Mouse (Mus musculus): ENCODE measurements around the gene Esrrg. TPM values are rescaled to one million over a fixed set of nuclear protein-coding genes. Genes with fewer than 3 reads are reported as not detected.

Esrrg gene
- polyA plus RNA-seq, 1 experiment from 2014 or later: 20.0 TPM

DNA sequence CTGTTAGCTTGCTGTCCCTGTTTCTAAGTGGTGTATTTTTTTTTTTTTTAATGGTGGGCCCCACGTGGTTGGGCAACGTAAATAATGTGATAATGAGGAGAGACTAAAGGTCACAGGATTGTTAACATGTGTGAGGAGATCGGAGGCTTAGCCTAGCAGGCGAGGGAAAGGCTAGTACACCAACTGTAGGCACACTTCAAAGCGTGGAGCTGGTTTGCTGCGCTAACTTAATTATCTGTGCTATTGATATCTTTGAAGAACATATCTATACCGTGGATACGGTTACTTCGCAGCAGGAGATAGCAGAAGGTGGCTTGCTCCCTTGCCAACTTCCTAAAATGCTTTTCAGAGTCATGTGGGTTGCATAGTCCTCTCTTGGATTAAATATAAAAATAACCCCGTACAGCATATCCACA lies 66.2 kb downstream of the Esrrg start:
- Histone ChIP-seq H3K4me3 (no peak overlapping the region), H3K4me1 (replicated peaks) (peaks cover 16% of the 10 kb centered on the region), H3K4me2 (0 out of 2 replicates have a peak overlapping the region, but pooled peaks have one; percentile 4), H3K27ac (peak overlapping the region; percentile 60), H3K9ac (no peak overlapping the region), H3K9me3 (replicated peaks) (no peaks in the 10 kb centered on the region), H3K36me3 (no peaks in the 10 kb centered on the region), H3K27me3 (no peaks in the 10 kb centered on the region)
- ATAC-seq (replicated peaks; ENCODE audit: insufficient number of reproducible peaks, insufficient read depth, low FRiP score, low read depth): no peak; the same call in 1 of the 2 replicates
- WGBS: 23% methylated on average over 10 of the region's 10 CpGs

DNA sequence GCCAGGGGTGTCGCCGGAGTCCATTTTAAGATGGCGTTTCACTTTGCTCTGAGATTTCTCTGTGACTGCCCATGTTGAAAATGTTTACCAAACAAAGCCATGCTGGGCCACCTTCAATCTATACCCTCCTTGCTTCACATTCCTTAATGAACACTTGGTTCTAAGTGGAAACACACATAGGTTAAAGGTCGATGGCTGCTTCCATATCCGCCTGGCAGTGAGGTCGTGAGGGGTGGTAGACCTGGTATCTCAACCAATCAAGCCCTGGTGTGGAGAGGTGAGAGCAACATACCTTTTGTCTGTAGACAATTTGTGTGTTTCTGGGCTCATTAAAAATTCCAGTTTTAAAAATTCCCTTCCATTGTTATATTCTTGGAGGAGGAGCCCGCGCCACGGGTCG lies 68.0 kb downstream of the Esrrg start:
- H3K9me3 ChIP-seq (replicated peaks): no peaks in the 10 kb centered on the region
- no peak overlapping the region for H3K27ac ChIP-seq
- no peaks in the 10 kb centered on the region for H3K36me3 ChIP-seq
- no peaks in the 10 kb centered on the region for H3K27me3 ChIP-seq
- H3K9ac ChIP-seq: no peak overlapping the region
- ATAC-seq (replicated peaks; ENCODE audit: insufficient number of reproducible peaks, insufficient read depth, low FRiP score, low read depth): no peak
- no peak overlapping the region for H3K4me2 ChIP-seq
- H3K4me3 ChIP-seq: no peak overlapping the region
- peaks cover 16% of the 10 kb centered on the region for H3K4me1 ChIP-seq (replicated peaks)
- 82% methylated on average over 10 of the region's 10 CpGs for WGBS

DNA sequence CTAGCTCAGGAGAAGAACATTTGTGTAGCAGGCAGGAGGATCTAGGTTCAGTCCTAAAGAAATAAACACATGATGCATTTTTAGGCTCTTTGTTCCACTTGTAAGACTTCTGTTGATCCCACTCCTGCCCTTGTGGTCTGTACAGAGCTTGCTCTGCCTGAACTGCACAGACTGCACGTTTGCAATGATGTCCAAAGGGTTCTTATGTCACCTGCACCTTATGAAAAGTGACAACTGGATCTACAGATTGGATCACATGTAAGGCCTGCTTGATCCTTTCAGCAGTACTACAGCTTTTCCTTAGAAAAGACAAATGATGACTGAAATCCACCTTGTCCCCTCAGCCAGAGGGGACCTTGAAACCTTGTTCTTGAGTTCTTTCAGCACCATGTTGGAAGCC lies 70.7 kb downstream of the Esrrg start:
- Histone ChIP-seq H3K27me3 (no peaks in the 10 kb centered on the region), H3K9ac (no peak overlapping the region), H3K4me1 (replicated peaks) (peaks cover 11% of the 10 kb centered on the region), H3K27ac (no peak overlapping the region), H3K36me3 (no peaks in the 10 kb centered on the region), H3K4me2 (no peak overlapping the region), H3K9me3 (replicated peaks) (no peaks in the 10 kb centered on the region), H3K4me3 (no peak overlapping the region)
- no peak for ATAC-seq (replicated peaks; ENCODE audit: insufficient number of reproducible peaks, insufficient read depth, low FRiP score, low read depth)
- 67% methylated on average over 1 of the region's 1 CpGs for WGBS

DNA sequence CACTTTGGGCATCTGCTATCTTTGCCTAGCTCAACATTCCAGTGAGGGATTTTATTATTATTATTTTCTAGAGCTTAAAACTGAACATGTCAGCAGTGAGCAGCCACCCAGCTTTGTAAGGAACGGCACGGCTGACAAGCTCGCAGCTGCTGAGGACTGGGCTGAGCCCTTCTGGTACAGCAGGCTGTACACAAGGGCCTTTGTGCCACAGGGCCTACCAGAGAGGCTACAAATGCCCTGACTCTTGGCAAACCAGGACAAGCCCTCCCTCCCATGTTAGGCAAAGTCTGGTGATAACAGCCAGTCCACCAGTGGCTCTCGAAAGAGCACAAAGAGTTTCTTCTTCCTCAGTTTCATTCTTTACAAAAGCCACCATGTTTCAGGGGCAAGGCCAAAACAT lies 75.9 kb downstream of the Esrrg start:
- 68% methylated on average over 4 of the region's 4 CpGs for WGBS
- Histone ChIP-seq H3K27me3 (no peaks in the 10 kb centered on the region), H3K36me3 (no peaks in the 10 kb centered on the region), H3K9me3 (replicated peaks) (no peaks in the 10 kb centered on the region), H3K4me2 (no peak overlapping the region), H3K4me1 (replicated peaks) (no peaks in the 10 kb centered on the region), H3K4me3 (no peak overlapping the region), H3K9ac (no peak overlapping the region), H3K27ac (no peak overlapping the region)
- ATAC-seq (replicated peaks; ENCODE audit: insufficient number of reproducible peaks, insufficient read depth, low FRiP score, low read depth): no peak

DNA sequence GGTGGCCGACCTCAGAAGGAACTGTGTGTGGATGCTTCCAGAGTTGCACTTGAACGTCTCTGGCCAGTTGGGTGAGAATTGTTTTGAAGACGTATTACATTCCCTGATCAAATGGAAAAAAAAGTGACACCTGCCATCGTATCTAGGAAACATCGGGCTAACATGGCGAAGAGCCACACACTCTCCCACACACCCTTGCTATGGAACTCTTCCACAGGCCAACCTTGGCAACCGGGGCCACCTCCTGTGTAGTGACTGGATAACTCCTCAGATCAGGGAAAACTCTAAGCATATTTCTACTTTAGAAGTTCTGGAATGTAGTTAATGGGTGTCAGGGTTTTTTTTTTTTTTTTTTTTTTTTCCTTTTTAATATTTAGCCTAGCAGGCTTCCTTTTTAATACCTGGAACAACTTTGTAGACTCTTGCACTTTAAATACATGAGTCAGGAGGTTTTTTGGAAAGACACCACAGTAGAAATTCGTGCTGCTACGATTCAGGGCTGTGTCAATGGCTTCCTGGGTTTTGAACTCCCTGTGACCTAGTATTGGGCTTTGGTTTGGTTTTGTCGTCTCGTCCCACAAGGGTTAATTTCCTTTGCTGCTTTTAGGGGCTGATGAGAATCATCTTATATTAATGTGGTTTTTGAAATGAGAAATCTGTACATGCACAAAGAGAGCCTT lies 83.4 kb downstream of the Esrrg start:
- H3K4me2 ChIP-seq: no peak overlapping the region
- peaks cover 8% of the 10 kb centered on the region; the same call in 1 of the 2 replicates for H3K4me1 ChIP-seq (replicated peaks)
- ATAC-seq (replicated peaks; ENCODE audit: insufficient number of reproducible peaks, insufficient read depth, low FRiP score, low read depth): no peak
- no peak overlapping the region for H3K27ac ChIP-seq
- no peaks in the 10 kb centered on the region for H3K9me3 ChIP-seq (replicated peaks)
- H3K4me3 ChIP-seq: no peak overlapping the region
- no peaks in the 10 kb centered on the region for H3K27me3 ChIP-seq
- no peak overlapping the region for H3K9ac ChIP-seq
- H3K36me3 ChIP-seq: no peaks in the 10 kb centered on the region
- WGBS: 82% methylated on average over 11 of the region's 11 CpGs

DNA sequence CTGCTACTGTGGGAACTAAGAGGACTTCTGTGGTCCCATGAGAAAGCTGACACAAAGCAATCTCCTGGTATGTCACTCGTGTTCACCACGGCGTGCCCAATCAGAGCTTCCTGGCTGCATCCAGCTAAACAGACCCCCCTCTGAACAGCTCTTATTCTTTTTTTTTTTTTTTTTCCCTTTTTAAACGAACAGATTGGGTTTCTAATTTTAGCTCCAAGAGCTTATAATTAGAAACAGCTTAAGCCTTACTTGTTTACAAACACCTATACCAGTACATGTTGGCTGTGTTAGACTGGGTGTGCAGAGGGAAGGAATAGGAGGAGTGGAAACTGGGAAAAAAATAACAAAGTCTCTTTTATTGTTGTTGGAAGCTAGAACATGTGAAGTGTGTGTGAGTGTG lies 86.3 kb downstream of the Esrrg start:
- H3K9me3 ChIP-seq (replicated peaks): no peaks in the 10 kb centered on the region
- 53% methylated on average over 4 of the region's 4 CpGs for WGBS
- no peak overlapping the region for H3K9ac ChIP-seq
- H3K4me2 ChIP-seq: no peak overlapping the region
- ATAC-seq (replicated peaks; ENCODE audit: insufficient number of reproducible peaks, insufficient read depth, low FRiP score, low read depth): no peak
- H3K27me3 ChIP-seq: no peaks in the 10 kb centered on the region
- no peak overlapping the region for H3K27ac ChIP-seq
- no peaks in the 10 kb centered on the region for H3K36me3 ChIP-seq
- H3K4me1 ChIP-seq (replicated peaks): peaks cover 8% of the 10 kb centered on the region; the same call in 1 of the 2 replicates
- no peak overlapping the region for H3K4me3 ChIP-seq

DNA sequence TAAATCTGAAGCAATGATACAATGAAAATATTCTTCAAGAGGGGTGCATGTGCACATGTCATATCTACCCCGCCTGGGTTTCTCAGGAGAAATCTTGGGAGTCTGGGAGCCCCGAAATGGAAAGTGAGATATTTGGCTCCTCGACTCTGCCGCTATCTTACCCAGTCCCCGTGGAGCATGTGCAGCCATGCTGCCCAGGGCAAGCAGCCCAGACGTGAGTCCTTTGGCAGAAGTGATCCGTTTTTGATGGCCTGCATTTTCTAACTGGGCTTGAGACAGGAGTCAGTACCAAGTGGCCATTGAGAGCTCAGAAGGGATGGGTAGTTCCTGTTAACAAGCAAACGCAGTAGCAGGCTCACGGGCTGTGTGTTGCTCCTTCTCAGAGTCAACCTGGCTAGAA lies 89.6 kb downstream of the Esrrg start:
- Histone ChIP-seq H3K4me1 (replicated peaks) (peaks cover 8% of the 10 kb centered on the region; the same call in 1 of the 2 replicates), H3K36me3 (no peaks in the 10 kb centered on the region), H3K27ac (no peak overlapping the region), H3K9ac (no peak overlapping the region), H3K4me2 (no peak overlapping the region), H3K27me3 (no peaks in the 10 kb centered on the region), H3K4me3 (no peak overlapping the region), H3K9me3 (replicated peaks) (no peaks in the 10 kb centered on the region)
- ATAC-seq (replicated peaks; ENCODE audit: insufficient number of reproducible peaks, insufficient read depth, low FRiP score, low read depth): no peak
- 78% methylated on average over 9 of the region's 9 CpGs for WGBS

DNA sequence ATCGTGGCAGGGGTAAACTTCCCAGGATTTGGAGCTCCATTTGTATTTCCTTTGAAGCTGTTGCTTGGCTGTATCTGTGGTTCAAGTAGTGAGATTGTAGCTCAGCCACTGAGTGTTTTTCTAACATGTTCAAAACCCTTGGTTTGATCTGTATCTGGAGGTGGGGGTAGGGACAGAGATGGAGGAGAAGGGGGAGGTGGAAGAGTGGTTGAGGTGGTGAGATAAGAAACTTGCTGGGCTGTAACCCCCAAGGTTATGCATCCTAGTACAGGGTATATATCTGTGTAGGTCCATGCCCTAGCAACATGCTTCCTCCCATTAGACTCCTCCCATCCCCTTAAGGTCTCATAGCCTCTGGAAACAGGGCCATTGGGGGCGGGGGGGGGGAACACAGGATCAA lies 92.4 kb downstream of the Esrrg start:
- WGBS: 70% methylated on average over 2 of the region's 2 CpGs

DNA sequence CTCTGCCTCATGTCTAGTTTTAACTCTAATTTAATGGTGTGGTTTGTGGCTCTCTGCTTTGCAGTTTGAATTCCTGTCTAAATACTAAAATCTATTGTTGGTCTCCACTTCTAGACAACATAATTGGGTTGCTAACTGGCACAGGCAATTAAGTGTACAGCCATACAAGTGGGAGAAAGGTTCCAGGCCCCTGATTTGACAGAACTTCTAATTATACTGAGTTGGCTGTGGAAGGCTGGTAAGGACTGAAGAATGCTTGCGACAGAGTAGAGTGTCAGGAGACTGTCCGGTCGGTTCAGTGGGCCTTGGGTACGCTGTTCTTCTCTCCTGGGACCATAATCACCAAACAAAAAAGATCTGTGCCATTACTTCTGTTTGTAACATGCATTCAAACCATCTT lies 96.3 kb downstream of the Esrrg start:
- H3K9me3 ChIP-seq (replicated peaks): no peaks in the 10 kb centered on the region
- WGBS: 69% methylated on average over 4 of the region's 4 CpGs
- no peaks in the 10 kb centered on the region for H3K36me3 ChIP-seq
- H3K4me1 ChIP-seq (replicated peaks): peaks cover 8% of the 10 kb centered on the region
- no peak overlapping the region for H3K4me3 ChIP-seq
- ATAC-seq (replicated peaks; ENCODE audit: insufficient number of reproducible peaks, insufficient read depth, low FRiP score, low read depth): no peak
- no peak overlapping the region for H3K4me2 ChIP-seq
- no peak overlapping the region for H3K27ac ChIP-seq
- H3K9ac ChIP-seq: no peak overlapping the region
- H3K27me3 ChIP-seq: no peaks in the 10 kb centered on the region

More for the DNA sequence above, 92.4 kb downstream of the Esrrg start:
- H3K4me3 ChIP-seq: no peak overlapping the region
- H3K9ac ChIP-seq: no peak overlapping the region
- ATAC-seq (replicated peaks; ENCODE audit: insufficient number of reproducible peaks, insufficient read depth, low FRiP score, low read depth): no peak
- H3K4me1 ChIP-seq (replicated peaks): peaks cover 7% of the 10 kb centered on the region
- H3K36me3 ChIP-seq: no peaks in the 10 kb centered on the region
- H3K4me2 ChIP-seq: no peak overlapping the region
- H3K27me3 ChIP-seq: no peaks in the 10 kb centered on the region
- H3K27ac ChIP-seq: no peak overlapping the region
- H3K9me3 ChIP-seq (replicated peaks): no peaks in the 10 kb centered on the region

DNA sequence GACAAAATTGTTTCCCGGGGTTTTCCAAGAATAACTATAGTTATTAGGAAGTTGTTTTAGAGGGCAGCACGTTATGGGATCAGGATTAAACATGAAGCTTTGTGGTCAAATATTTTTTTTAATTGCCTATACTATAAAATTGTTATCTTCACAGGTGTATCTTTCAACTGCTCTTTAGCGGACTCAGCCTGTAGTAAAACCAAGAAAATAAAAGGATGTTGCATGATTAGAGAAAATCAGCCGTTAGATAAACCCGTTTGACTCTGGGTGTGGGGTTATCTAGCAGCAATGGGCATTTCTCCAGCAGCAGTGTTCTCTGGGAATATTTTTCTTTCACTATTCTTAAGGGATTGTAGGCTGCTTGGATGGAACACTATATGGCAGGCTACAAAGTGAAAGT lies 96.8 kb downstream of the Esrrg start:
- Histone ChIP-seq H3K4me2 (no peak overlapping the region), H3K9ac (no peak overlapping the region), H3K27ac (no peak overlapping the region), H3K4me1 (replicated peaks) (peaks cover 8% of the 10 kb centered on the region), H3K36me3 (no peaks in the 10 kb centered on the region), H3K4me3 (no peak overlapping the region), H3K27me3 (no peaks in the 10 kb centered on the region), H3K9me3 (replicated peaks) (no peaks in the 10 kb centered on the region)
- WGBS: 62% methylated on average over 5 of the region's 5 CpGs
- no peak for ATAC-seq (replicated peaks; ENCODE audit: insufficient number of reproducible peaks, insufficient read depth, low FRiP score, low read depth)

DNA sequence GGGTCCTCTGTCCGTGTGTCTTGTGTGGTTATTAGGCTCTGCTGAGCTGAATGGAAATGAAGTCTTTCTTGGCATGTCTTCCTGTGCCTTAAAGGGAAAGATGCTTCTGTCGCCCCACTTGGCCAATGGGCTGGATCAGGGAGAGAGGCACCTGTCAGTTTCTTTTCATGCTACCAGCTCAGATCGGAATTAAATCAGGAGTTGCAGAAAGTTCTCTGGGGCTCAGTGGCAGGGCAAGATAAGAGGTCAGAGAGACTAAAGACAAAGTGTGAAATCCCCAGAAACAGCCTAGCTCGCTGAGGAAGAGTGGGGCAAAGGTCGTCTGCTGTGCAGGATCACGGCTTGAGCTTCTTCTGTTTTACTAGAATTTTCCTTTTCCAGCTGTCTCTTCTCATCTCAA lies 97.5 kb downstream of the Esrrg start:
- Histone ChIP-seq H3K36me3 (no peaks in the 10 kb centered on the region), H3K4me3 (no peak overlapping the region), H3K27ac (no peak overlapping the region), H3K27me3 (no peaks in the 10 kb centered on the region), H3K4me1 (replicated peaks) (peaks cover 8% of the 10 kb centered on the region), H3K9ac (no peak overlapping the region), H3K9me3 (replicated peaks) (no peaks in the 10 kb centered on the region), H3K4me2 (no peak overlapping the region)
- 44% methylated on average over 6 of the region's 6 CpGs for WGBS
- no peak for ATAC-seq (replicated peaks; ENCODE audit: insufficient number of reproducible peaks, insufficient read depth, low FRiP score, low read depth)

DNA sequence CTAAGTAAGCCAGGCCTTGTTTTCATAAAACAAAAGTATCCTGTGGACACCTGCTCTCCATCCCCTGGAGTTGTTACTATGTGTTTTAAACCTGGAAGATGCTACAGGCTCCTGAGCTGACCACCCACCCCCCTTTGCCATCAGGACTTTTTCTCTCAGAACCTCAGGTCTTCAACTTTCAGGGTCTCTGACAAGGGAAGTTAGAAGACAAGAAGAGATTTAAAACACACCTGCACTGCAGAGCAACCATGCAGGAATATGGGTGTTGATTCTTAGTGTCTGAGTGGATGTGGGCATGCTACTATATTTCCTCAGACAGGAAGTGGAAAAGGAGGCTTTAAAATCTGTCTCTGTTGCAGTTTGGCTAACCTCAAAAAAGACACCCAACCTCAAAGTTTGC lies 98.6 kb downstream of the Esrrg start:
- Histone ChIP-seq H3K4me1 (replicated peaks) (peaks cover 8% of the 10 kb centered on the region), H3K36me3 (no peaks in the 10 kb centered on the region), H3K27ac (no peak overlapping the region), H3K4me3 (no peak overlapping the region), H3K9me3 (replicated peaks) (no peaks in the 10 kb centered on the region), H3K27me3 (no peaks in the 10 kb centered on the region), H3K4me2 (no peak overlapping the region), H3K9ac (no peak overlapping the region)
- no peak for ATAC-seq (replicated peaks; ENCODE audit: insufficient number of reproducible peaks, insufficient read depth, low FRiP score, low read depth)

All from heart, embryonic 15.5 days (tissue).